ENCODE assay signal across 19 mouse cellular contexts in the genomic region with DNA sequence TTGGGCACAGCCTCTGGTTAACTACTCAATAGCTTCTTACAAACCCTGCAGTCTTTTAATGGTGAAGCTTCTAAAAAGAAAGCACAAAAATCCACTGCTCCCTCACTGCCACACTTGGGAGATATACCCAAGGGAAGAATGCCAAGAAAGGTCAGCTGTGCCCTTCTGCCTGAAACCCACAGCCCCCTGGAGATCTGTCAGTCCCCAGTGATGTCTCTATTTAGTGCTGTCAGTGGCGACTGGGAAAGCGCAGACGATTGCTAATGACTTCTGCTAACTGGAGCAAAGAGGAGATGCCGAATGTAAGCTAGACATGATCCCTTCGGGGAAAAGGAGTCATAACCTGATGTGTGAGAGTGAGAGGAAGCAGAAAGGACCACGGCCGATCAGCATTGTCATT.
DNase-seq lines count a peak whose midpoint lies in the region; ATAC-seq and TF ChIP-seq lines count a peak whose summit lies in the region.
"Had no signal": no experiment of that assay in that cellular context is flagged by ENCODE, and none has a peak within 500 bp of the region (broad histone marks: within the 10 kb centered on the region; RNA-seq: fewer than 3 reads in every experiment).

No protein-coding gene starts in this region.

- peaks cover 9% of the 10 kb centered on the region; the same call in 1 of the 2 replicates for H3K4me1 ChIP-seq in neural tube, embryonic 11.5 days (ENCODE audit: control insufficient read depth, insufficient read depth, low read length)
- peaks cover 33% of the 10 kb centered on the region for H3K4me1 ChIP-seq in midbrain, embryonic 14.5 days (ENCODE audit: control insufficient read depth, insufficient read depth, low read length)
- no peaks in the 10 kb centered on the region for H3K4me1 ChIP-seq in kidney, adult 2 months (ENCODE audit: control insufficient read depth, insufficient read depth, low read length)

- no peaks in the 10 kb centered on the region for H3K27me3 ChIP-seq in neural tube, embryonic 11.5 days (ENCODE audit: control insufficient read depth, insufficient read depth, low read length)
- H3K27me3 ChIP-seq in midbrain, embryonic 14.5 days (ENCODE audit: control insufficient read depth, insufficient read depth, low read length): peaks cover 7% of the 10 kb centered on the region; the same call in 1 of the 2 replicates
- no peaks in the 10 kb centered on the region for H3K27me3 ChIP-seq in kidney, adult 2 months (replicated peaks; ENCODE audit: control insufficient read depth, insufficient read depth, low read length)
- H3K27me3 ChIP-seq: neural tube, embryonic 12.5 days had no signal

- TF ChIP-seq CTCF in kidney, adult 2 months (conservative IDR thresholded peaks at IDR 0.05; ENCODE audit: insufficient read depth, insufficient read length, low read depth, low read length): no peak

- no peaks in the 10 kb centered on the region for H3K36me3 ChIP-seq in neural tube, embryonic 11.5 days (ENCODE audit: control insufficient read depth, insufficient read depth, low read length)
- H3K36me3 ChIP-seq in midbrain, embryonic 14.5 days (ENCODE audit: control insufficient read depth, insufficient read depth, low read length): no peaks in the 10 kb centered on the region
- H3K36me3 ChIP-seq in kidney, adult 2 months (ENCODE audit: control insufficient read depth, insufficient read depth, low read length): no peaks in the 10 kb centered on the region
- H3K36me3 ChIP-seq: embryonic facial prominence, embryonic 10.5 days; neural tube, embryonic 12.5 days had no signal

- H3K27ac ChIP-seq in neural tube, embryonic 11.5 days (ENCODE audit: low read depth, low read length): no peak overlapping the region
- H3K27ac ChIP-seq in midbrain, embryonic 14.5 days (replicated peaks; ENCODE audit: low read depth, low read length): peak overlapping the region; percentile 6; the same call in 1 of the 2 replicates
- H3K27ac ChIP-seq in kidney, adult 2 months (ENCODE audit: insufficient read depth, low read depth, low read length): no peak overlapping the region
- H3K27ac ChIP-seq: embryonic facial prominence, embryonic 10.5 days; heart, adult 2 months; neural tube, embryonic 12.5 days had no signal

- H3K4me3 ChIP-seq in neural tube, embryonic 11.5 days (ENCODE audit: low read depth, low read length): no peak overlapping the region
- no peak overlapping the region for H3K4me3 ChIP-seq in midbrain, embryonic 14.5 days (replicated peaks; ENCODE audit: low read depth, low read length)
- no peak overlapping the region for H3K4me3 ChIP-seq in kidney, adult 2 months (ENCODE audit: insufficient read depth, low read depth, low read length)
- H3K4me3 ChIP-seq: embryonic facial prominence, embryonic 10.5 days; heart, adult 2 months; neural tube, embryonic 12.5 days had no signal

- ATAC-seq in neural tube, embryonic 11.5 days (ENCODE audit: insufficient read depth, low FRiP score, low TSS enrichment): no peak
- peak; percentile 46; the same call in 1 of the 2 replicates for ATAC-seq in midbrain, embryonic 14.5 days (ENCODE audit: low FRiP score, low TSS enrichment)
- ATAC-seq: liver, postnatal 0 days had no signal

- no peaks in the 10 kb centered on the region for H3K9me3 ChIP-seq in neural tube, embryonic 11.5 days (ENCODE audit: control insufficient read depth, low read length)
- H3K9me3 ChIP-seq in midbrain, embryonic 14.5 days (ENCODE audit: control insufficient read depth, low read length): no peaks in the 10 kb centered on the region
- H3K9me3 ChIP-seq: embryonic facial prominence, embryonic 10.5 days; neural tube, embryonic 12.5 days had no signal

- WGBS in neural tube, embryonic 11.5 days: 77% methylated on average over 7 of the region's 7 CpGs
- WGBS in midbrain, embryonic 14.5 days: 19% methylated on average over 7 of the region's 7 CpGs
- 80% methylated on average over 7 of the region's 7 CpGs for WGBS in kidney, adult 2 months

- H3K9ac ChIP-seq in neural tube, embryonic 11.5 days (ENCODE audit: low read length): no peak overlapping the region
- no peak overlapping the region for H3K9ac ChIP-seq in midbrain, embryonic 14.5 days (replicated peaks; ENCODE audit: low read length)
- H3K9ac ChIP-seq: liver, postnatal 0 days; neural tube, embryonic 12.5 days had no signal

- TF ChIP-seq POLR2A in kidney, adult 2 months (IDR thresholded peaks at IDR 0.05; ENCODE audit: low read depth, low read length): no peak

- peak; percentile 38 to 43 for DNase-seq in cerebellum, postnatal 14 days
- DNase-seq in cerebellum, adult 8-10 months: no peak
- DNase-seq in neural tube, embryonic 11.5 days (ENCODE audit: low spot score): peak; percentile 14
- DNase-seq in neural tube, embryonic 10.5 days (ENCODE audit: extremely low spot score, low spot score): no peak
- DNase-seq in midbrain, embryonic 14.5 days: peak; percentile 71
- peak; percentile 63 for DNase-seq in retina, postnatal 1 day
- no peak for DNase-seq in adipocyte (ENCODE audit: low spot score)
- DNase-seq in kidney, adult 2 months: no peak
- DNase-seq: adrenal gland, adult 8-10 months; cerebellum, postnatal 36 days; heart, adult 2 months; kidney, adult 8-10 months; kidney, postnatal 36 days; liver; liver, postnatal 0 days; spleen, adult 18-20 months; thymus, adult 18-20 months had no signal

- H3K4me2 ChIP-seq in neural tube, embryonic 11.5 days (ENCODE audit: low read depth): no peak overlapping the region
- H3K4me2 ChIP-seq in midbrain, embryonic 14.5 days (ENCODE audit: low read length): peak overlapping the region; percentile 58

Comparison
In these comparisons a context has a peak if more than half of its experiments do, and no peak if none do; other contexts are left out.
1. DNase-seq: peak in cerebellum, postnatal 14 days (2 of 2), neural tube, embryonic 11.5 days (single experiment), midbrain, embryonic 14.5 days (single experiment) and retina, postnatal 1 day (single experiment); none in cerebellum, adult 8-10 months (single experiment), neural tube, embryonic 10.5 days (single experiment), adipocyte (single experiment) and kidney, adult 2 months (single experiment).